Mouse (Mus musculus) kidney, embryonic 16.5 days (tissue): ENCODE measurements around the gene Gm10428. TPM values are rescaled to one million over a fixed set of nuclear protein-coding genes. Genes with fewer than 3 reads are reported as not detected.
"Not testable (repeated sequence)": the region's sequence is repeated elsewhere in the genome, so short reads cannot be mapped to it uniquely, and the experiment has no call there.

Source experiments
- ATAC-seq: fragments of 200-750 bp; cut with Nextera tagmentation; 2 replicates; pipeline ENCODE4 v1.8.0; 2017; ENCODE audit warnings: moderate TSS enrichment; ENCODE audit not compliant: low FRiP score, low TSS enrichment
- H3K27ac ChIP-seq: fragments of 300-500 bp; sonication (generic); 2 replicates; pipeline ENCODE4 v1.5.1; 2014; ENCODE audit warnings: low read length
- H3K27me3 ChIP-seq: fragments of 300-500 bp; sonication (generic); 2 replicates; pipeline ENCODE4 v1.6.1; 2014; ENCODE audit warnings: low read length, control low read depth, mixed read lengths; ENCODE audit not compliant: insufficient read depth
- H3K36me3 ChIP-seq: fragments of 300-500 bp; sonication (generic); 2 replicates; pipeline ENCODE4 v1.6.1; 2014; ENCODE audit warnings: low read length, control low read depth, mixed read lengths; ENCODE audit not compliant: insufficient read depth
- H3K4me1 ChIP-seq: fragments of 300-500 bp; sonication (generic); 2 replicates; pipeline ENCODE4 v1.6.1; 2014; ENCODE audit warnings: low read length, control low read depth, mixed read lengths; ENCODE audit not compliant: insufficient read depth
- H3K4me2 ChIP-seq: fragments of 300-500 bp; sonication (generic); replicated peaks from 2 replicates; pipeline ENCODE4 v1.6.1; 2014; ENCODE audit warnings: low read depth, low read length
- H3K4me3 ChIP-seq: fragments of 300-500 bp; sonication (generic); 2 replicates; pipeline ENCODE4 v1.5.1; 2014; ENCODE audit warnings: mild to moderate bottlenecking, low read length
- H3K9ac ChIP-seq: fragments of 300-500 bp; sonication (generic); replicated peaks from 2 replicates; pipeline ENCODE4 v1.6.1; 2014; ENCODE audit warnings: low read length
- H3K9me3 ChIP-seq: fragments of 300-500 bp; sonication (generic); 2 replicates; pipeline ENCODE4 v1.6.1; 2016; ENCODE audit warnings: low read length, control low read depth
- WGBS: fragments of 180-500 bp; shearing (Covaris S2); extraction: QIAGEN DNeasy Blood & Tissue Kit; methylation state at CpG from one replicate; pipeline ENCODE4 v1.1.7; 2014; 5-methylcytosine and 5-hydroxymethylcytosine counted together
- polyA plus RNA-seq: library from polyadenylated mRNA; unstranded; fragments of >200 nt; fragmentation: Nextera tagmentation; extraction: Ambion mirVana; gene quantifications from 2 replicates; pipeline ENCODE4 v1.2.1, GENCODE M21; 2015

The Gm10428 gene
- polyA plus RNA-seq, 1 experiment from 2014 or later, result not detected

DNA sequence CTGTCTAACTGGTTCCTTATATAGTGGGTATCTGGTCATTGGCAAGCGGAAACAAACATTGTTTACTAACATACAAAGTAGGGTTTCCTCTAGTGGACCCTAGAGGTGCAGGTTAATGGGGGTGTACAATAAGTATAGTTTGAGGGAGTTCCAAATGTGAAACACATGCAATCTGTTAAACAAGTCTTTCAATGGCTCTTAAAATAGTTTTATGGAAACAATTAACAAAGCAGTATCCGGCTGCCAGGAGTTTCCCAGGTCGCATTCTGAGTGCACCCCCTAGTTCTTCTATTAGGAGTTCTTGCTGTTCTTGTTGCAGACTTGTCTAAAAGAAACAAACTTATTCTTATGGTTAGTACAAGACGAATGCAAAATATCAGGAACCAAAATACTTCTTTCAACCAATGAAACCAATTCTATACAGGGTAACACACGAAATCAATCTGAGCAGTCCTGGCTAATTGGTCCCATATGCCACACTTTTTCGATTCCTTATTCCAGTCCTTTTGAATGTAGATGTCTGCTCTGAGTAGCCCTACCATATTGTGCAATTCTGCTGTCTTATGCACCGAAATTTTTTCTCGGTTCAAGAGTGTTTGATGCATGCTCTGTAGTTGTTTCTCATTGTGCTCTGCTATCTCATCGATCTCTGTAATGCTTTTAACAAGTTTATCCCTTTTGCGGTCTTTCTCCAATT lies 10.5 kb upstream of the Gm10428 start:
- 80% methylated on average over 10 of the region's 10 CpGs for WGBS
- H3K9ac ChIP-seq, result no peak overlapping the region
- H3K9me3 ChIP-seq, result no peaks in the 10 kb centered on the region
- peaks cover 4% of the 10 kb centered on the region; the same call in 1 of the 2 replicates for H3K4me1 ChIP-seq
- H3K4me3 ChIP-seq, result no peak overlapping the region
- ATAC-seq, result no peak
- H3K36me3 ChIP-seq, result no peaks in the 10 kb centered on the region
- H3K27me3 ChIP-seq, result peaks cover 9% of the 10 kb centered on the region; the same call in 1 of the 2 replicates
- no peak overlapping the region for H3K27ac ChIP-seq
- no peak overlapping the region for H3K4me2 ChIP-seq

GRCm38 (mm10) chr11:62744103-62744502 lies 8.8 kb upstream of the Gm10428 start:
- Histone ChIP-seq H3K9me3 (no peaks in the 10 kb centered on the region), H3K4me1 (peaks cover 4% of the 10 kb centered on the region; the same call in 1 of the 2 replicates), H3K36me3 (no peaks in the 10 kb centered on the region), H3K4me2 (no peak overlapping the region), H3K9ac (no peak overlapping the region), H3K27me3 (peaks cover 11% of the 10 kb centered on the region; the same call in 1 of the 2 replicates), H3K4me3 (no peak overlapping the region), H3K27ac (no peak overlapping the region)
- peak; percentile 68; the same call in 1 of the 2 replicates for ATAC-seq
- 48% methylated on average over 5 of the region's 5 CpGs for WGBS

DNA sequence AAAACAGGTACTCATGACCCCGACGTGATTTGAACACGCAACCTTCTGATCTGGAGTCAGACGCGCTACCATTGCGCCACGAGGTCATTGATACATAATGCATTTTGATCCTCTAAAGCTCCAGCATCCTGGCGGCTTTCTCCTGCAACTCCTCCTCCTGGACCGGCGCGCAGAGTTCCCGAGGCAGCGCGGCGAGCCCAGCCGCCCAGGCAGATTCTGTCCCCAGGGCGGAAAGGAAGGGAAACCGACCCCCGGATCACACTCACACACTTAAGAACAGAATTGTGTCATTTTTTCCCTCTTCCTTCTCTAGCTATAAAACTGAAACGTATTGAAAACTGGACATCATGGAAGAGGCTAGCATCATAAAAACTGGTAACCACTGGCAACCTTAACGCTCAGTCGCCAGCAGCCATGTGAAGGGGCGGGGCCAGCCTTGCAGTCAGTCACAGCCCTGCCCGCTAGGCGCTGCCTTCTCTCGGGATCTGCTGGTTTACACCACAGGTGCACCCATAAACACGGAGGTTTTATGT lies 6.8 kb upstream of the Gm10428 start:
- peak; percentile 79; the same call in 1 of the 2 replicates for ATAC-seq
- H3K9ac ChIP-seq, result peak overlapping the region; percentile 41; the same call in 1 of the 2 replicates
- no peak overlapping the region for H3K27ac ChIP-seq
- H3K36me3 ChIP-seq, result no peaks in the 10 kb centered on the region
- peaks cover 4% of the 10 kb centered on the region; the same call in 1 of the 2 replicates for H3K4me1 ChIP-seq
- peaks cover 11% of the 10 kb centered on the region; the same call in 1 of the 2 replicates for H3K27me3 ChIP-seq
- H3K9me3 ChIP-seq, result no peaks in the 10 kb centered on the region
- 3% methylated on average over 27 of the region's 27 CpGs for WGBS
- H3K4me2 ChIP-seq, result peak overlapping the region; percentile 72
- peak overlapping the region; percentile 50 for H3K4me3 ChIP-seq

DNA sequence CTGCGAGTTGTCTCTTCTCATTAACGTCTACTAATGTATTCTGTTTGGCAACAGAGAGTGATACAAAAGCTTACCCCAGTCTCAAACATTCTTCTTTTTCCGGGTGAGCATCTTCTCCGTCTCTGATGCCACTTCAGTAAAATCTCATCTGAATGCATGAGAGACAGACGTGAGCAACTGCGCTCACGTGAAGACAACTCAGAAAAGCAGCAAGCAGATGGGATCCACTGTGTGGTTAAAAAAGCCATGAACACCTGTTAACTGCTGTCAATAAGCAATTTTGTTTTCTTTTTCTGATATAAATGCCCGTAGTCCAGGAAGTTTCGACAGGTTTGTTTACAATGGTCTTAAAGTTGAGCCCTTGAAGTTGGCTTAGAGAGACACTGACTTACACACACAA lies 5.7 kb upstream of the Gm10428 start:
- WGBS, result 66% methylated on average over 9 of the region's 9 CpGs
- H3K9ac ChIP-seq, result no peak overlapping the region
- H3K36me3 ChIP-seq, result no peaks in the 10 kb centered on the region
- H3K4me2 ChIP-seq, result no peak overlapping the region
- H3K27ac ChIP-seq, result no peak overlapping the region
- no peak overlapping the region for H3K4me3 ChIP-seq
- no peaks in the 10 kb centered on the region for H3K9me3 ChIP-seq
- H3K27me3 ChIP-seq, result peaks cover 11% of the 10 kb centered on the region; the same call in 1 of the 2 replicates
- H3K4me1 ChIP-seq, result peaks cover 5% of the 10 kb centered on the region; the same call in 1 of the 2 replicates
- no peak for ATAC-seq

DNA sequence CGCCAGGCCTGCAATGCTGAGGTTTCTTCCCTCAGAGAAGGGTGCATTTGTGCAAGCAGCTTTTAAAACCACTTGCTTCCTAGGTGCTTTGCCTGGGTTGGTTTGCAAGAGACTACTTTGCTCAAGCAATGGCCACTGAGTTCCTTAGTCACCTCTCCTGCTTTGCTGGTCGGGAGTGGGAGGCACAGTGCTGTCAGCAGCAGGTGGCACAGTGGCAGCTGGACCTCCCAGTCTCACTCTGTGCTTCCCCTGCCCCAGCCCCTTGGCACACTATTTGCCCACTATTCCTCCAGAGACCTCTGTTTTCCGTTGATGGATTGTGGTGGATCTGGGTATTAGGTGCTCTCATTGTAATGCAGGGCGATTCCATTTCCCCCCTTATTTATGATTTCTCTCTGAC lies 4.8 kb upstream of the Gm10428 start:
- H3K4me2 ChIP-seq, result no peak overlapping the region
- peaks cover 8% of the 10 kb centered on the region; the same call in 1 of the 2 replicates for H3K4me1 ChIP-seq
- H3K9ac ChIP-seq, result no peak overlapping the region
- no peak for ATAC-seq
- no peaks in the 10 kb centered on the region for H3K36me3 ChIP-seq
- H3K27me3 ChIP-seq, result peaks cover 11% of the 10 kb centered on the region; the same call in 1 of the 2 replicates
- no peak overlapping the region for H3K27ac ChIP-seq
- no peak overlapping the region for H3K4me3 ChIP-seq
- no peaks in the 10 kb centered on the region for H3K9me3 ChIP-seq
- WGBS, result 74% methylated on average over 4 of the region's 4 CpGs

DNA sequence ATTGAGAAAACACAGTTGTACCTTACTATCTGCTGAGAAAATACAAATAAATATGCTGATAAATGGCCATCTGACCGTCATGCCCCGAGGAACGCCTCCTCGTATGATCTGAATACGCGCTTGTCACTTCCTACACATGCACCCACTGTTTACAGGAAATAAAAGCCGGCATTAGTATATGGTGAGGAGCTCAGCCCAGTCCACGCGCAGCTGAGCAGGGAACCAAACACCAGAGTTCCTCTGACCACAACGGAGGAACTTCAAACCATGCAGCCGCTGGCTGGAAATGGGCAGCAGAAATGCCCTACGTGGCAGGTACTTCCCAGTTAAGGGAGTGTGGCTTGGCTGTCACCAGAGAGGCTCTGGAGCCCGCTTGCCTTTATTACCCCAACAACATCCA lies 3.5 kb upstream of the Gm10428 start:
- WGBS, result 85% methylated on average over 13 of the region's 13 CpGs
- not testable (repeated sequence) for H3K4me1 ChIP-seq, H3K36me3 ChIP-seq, ATAC-seq, H3K27ac ChIP-seq, H3K4me2 ChIP-seq, H3K9ac ChIP-seq, H3K9me3 ChIP-seq, H3K4me3 ChIP-seq
- H3K27me3 ChIP-seq, result peaks cover 14% of the 10 kb centered on the region; the same call in 1 of the 2 replicates

GRCm38 (mm10) chr11:62752191-62752590 lies 709 bp upstream of the Gm10428 start:
- no peak overlapping the region for H3K27ac ChIP-seq
- H3K9ac ChIP-seq, result no peak overlapping the region
- no peak overlapping the region for H3K4me3 ChIP-seq
- H3K27me3 ChIP-seq, result peaks cover 7% of the 10 kb centered on the region; the same call in 1 of the 2 replicates
- H3K4me1 ChIP-seq, result peaks cover 8% of the 10 kb centered on the region; the same call in 1 of the 2 replicates
- no peaks in the 10 kb centered on the region for H3K36me3 ChIP-seq
- 22% methylated on average over 11 of the region's 11 CpGs for WGBS
- H3K9me3 ChIP-seq, result no peaks in the 10 kb centered on the region
- ATAC-seq, result no peak
- no peak overlapping the region for H3K4me2 ChIP-seq

GRCm38 (mm10) chr11:62756456-62757142 lies 3.7 kb downstream of the Gm10428 start:
- Histone ChIP-seq H3K4me3 (peak overlapping the region; percentile 25), H3K27ac (peak overlapping the region; percentile 5; the same call in 1 of the 2 replicates), H3K9ac (peak overlapping the region; percentile 43), H3K36me3 (no peaks in the 10 kb centered on the region), H3K4me1 (peaks cover 8% of the 10 kb centered on the region; the same call in 1 of the 2 replicates), H3K9me3 (no peaks in the 10 kb centered on the region), H3K27me3 (0 out of 2 replicates have a peak, but pooled peaks cover 3% of the 10 kb centered on the region), H3K4me2 (peak overlapping the region; percentile 53)
- ATAC-seq, result peak; percentile 99
- WGBS, result 8% methylated on average over 36 of the region's 36 CpGs

GRCm38 (mm10) chr11:62757143-62757507 lies 4.2 kb downstream of the Gm10428 start:
- H3K4me3 ChIP-seq, result peak overlapping the region; percentile 25
- no peaks in the 10 kb centered on the region for H3K36me3 ChIP-seq
- H3K4me2 ChIP-seq, result peak overlapping the region; percentile 53
- H3K4me1 ChIP-seq, result peaks cover 8% of the 10 kb centered on the region; the same call in 1 of the 2 replicates
- no peak overlapping the region for H3K27ac ChIP-seq
- 8% methylated on average over 7 of the region's 7 CpGs for WGBS
- no peaks in the 10 kb centered on the region for H3K9me3 ChIP-seq
- H3K9ac ChIP-seq, result peak overlapping the region; percentile 43
- ATAC-seq, result peak; percentile 37
- 0 out of 2 replicates have a peak, but pooled peaks cover 3% of the 10 kb centered on the region for H3K27me3 ChIP-seq
